Mouse (Mus musculus): ENCODE measurements around the gene Drd4. TPM values are rescaled to one million over a fixed set of nuclear protein-coding genes. Genes with fewer than 3 reads are reported as not detected.

Drd4 gene
- polyA plus RNA-seq, 1 experiment from 2014 or later = not detected

GRCm38 (mm10) chr7:141293852-141294471 is 2.2 kb downstream of the Drd4 start:
- no peak overlapping the region for H3K27ac ChIP-seq
- DNase-seq = no peak
- peaks cover 29% of the 10 kb centered on the region for H3K4me1 ChIP-seq (replicated peaks)
- H3K9me3 ChIP-seq (replicated peaks) = no peaks in the 10 kb centered on the region
- H3K36me3 ChIP-seq = peaks cover 12% of the 10 kb centered on the region
- 3% methylated on average over 53 of the region's 53 CpGs for WGBS (ENCODE audit: insufficient replicate concordance)
- no peak for ATAC-seq (ENCODE audit: low read depth)
- H3K27me3 ChIP-seq = peaks cover 73% of the 10 kb centered on the region
- peak overlapping the region; percentile 48 for H3K4me2 ChIP-seq
- peak overlapping the region; percentile 40 for H3K4me3 ChIP-seq (replicated peaks)
- 0 out of 2 replicates have a peak overlapping the region, but pooled peaks have one; percentile 27 for H3K9ac ChIP-seq

- Histone ChIP-seq H3K36me3 (peaks cover 12% of the 10 kb centered on the region), H3K4me1 (replicated peaks) (peaks cover 29% of the 10 kb centered on the region), H3K27me3 (peaks cover 71% of the 10 kb centered on the region), H3K27ac (no peak overlapping the region), H3K4me2 (peak overlapping the region; percentile 48), H3K9ac (no peak overlapping the region), H3K9me3 (replicated peaks) (no peaks in the 10 kb centered on the region), H3K4me3 (replicated peaks) (peak overlapping the region; percentile 40)
- DNase-seq (no peak), ATAC-seq (ENCODE audit: low read depth) (no peak)
- WGBS (ENCODE audit: insufficient replicate concordance) = 8% methylated on average over 22 of the region's 22 CpGs
These were observed 2.7 kb downstream of the Drd4 start for GRCm38 (mm10) chr7:141294479-141294878.

- Histone ChIP-seq H3K9ac (no peak overlapping the region), H3K36me3 (peaks cover 44% of the 10 kb centered on the region), H3K27me3 (peaks cover 35% of the 10 kb centered on the region), H3K4me1 (replicated peaks) (peaks cover 26% of the 10 kb centered on the region), H3K4me2 (no peak overlapping the region), H3K9me3 (replicated peaks) (no peaks in the 10 kb centered on the region), H3K27ac (no peak overlapping the region), H3K4me3 (replicated peaks) (no peak overlapping the region)
- 41% methylated on average over 3 of the region's 3 CpGs for WGBS (ENCODE audit: insufficient replicate concordance)
- peak; percentile 70 for ATAC-seq (ENCODE audit: low read depth)
- DNase-seq = no peak
These were observed 6.3 kb downstream of the Drd4 start for GRCm38 (mm10) chr7:141297926-141298650.

GRCm38 (mm10) chr7:141299175-141299574 is 7.4 kb downstream of the Drd4 start:
- Histone ChIP-seq H3K4me3 (replicated peaks) (no peak overlapping the region), H3K27me3 (peaks cover 24% of the 10 kb centered on the region), H3K27ac (no peak overlapping the region), H3K4me1 (replicated peaks) (peaks cover 18% of the 10 kb centered on the region), H3K9me3 (replicated peaks) (no peaks in the 10 kb centered on the region), H3K9ac (no peak overlapping the region), H3K4me2 (no peak overlapping the region), H3K36me3 (peaks cover 55% of the 10 kb centered on the region)
- DNase-seq (no peak), ATAC-seq (ENCODE audit: low read depth) (no peak)
- 86% methylated on average over 8 of the region's 8 CpGs for WGBS (ENCODE audit: insufficient replicate concordance)

- peaks cover 20% of the 10 kb centered on the region for H3K4me1 ChIP-seq (replicated peaks)
- H3K27me3 ChIP-seq = peaks cover 2% of the 10 kb centered on the region; the same call in 1 of the 2 replicates
- no peaks in the 10 kb centered on the region for H3K9me3 ChIP-seq (replicated peaks)
- no peak overlapping the region for H3K9ac ChIP-seq
- no peak overlapping the region for H3K27ac ChIP-seq
- H3K4me2 ChIP-seq = no peak overlapping the region
- DNase-seq = no peak
- H3K4me3 ChIP-seq (replicated peaks) = no peak overlapping the region
- WGBS (ENCODE audit: insufficient replicate concordance) = 94% methylated on average over 9 of the region's 9 CpGs
- ATAC-seq (ENCODE audit: low read depth) = no peak
- H3K36me3 ChIP-seq = peaks cover 77% of the 10 kb centered on the region
These were observed 9.6 kb downstream of the Drd4 start for GRCm38 (mm10) chr7:141301386-141301785.

- Histone ChIP-seq H3K9ac (no peak overlapping the region), H3K27me3 (no peaks in the 10 kb centered on the region), H3K4me2 (no peak overlapping the region), H3K4me1 (replicated peaks) (peaks cover 14% of the 10 kb centered on the region), H3K36me3 (peaks cover 80% of the 10 kb centered on the region), H3K9me3 (replicated peaks) (no peaks in the 10 kb centered on the region), H3K4me3 (replicated peaks) (no peak overlapping the region), H3K27ac (no peak overlapping the region)
- no peak for DNase-seq
- ATAC-seq (ENCODE audit: low read depth) = no peak
- WGBS (ENCODE audit: insufficient replicate concordance) = 60% methylated on average over 1 of the region's 1 CpGs
These were observed 11.0 kb downstream of the Drd4 start for GRCm38 (mm10) chr7:141302702-141303268.

- no peak for DNase-seq
- 85% methylated on average over 4 of the region's 4 CpGs for WGBS (ENCODE audit: insufficient replicate concordance)
- H3K36me3 ChIP-seq = peaks cover 94% of the 10 kb centered on the region
These were observed 12.7 kb downstream of the Drd4 start for GRCm38 (mm10) chr7:141304537-141304936.

GRCm38 (mm10) chr7:141314416-141314815 is 22.6 kb downstream of the Drd4 start:
- Histone ChIP-seq H3K36me3 (peaks cover 99% of the 10 kb centered on the region), H3K9me3 (replicated peaks) (no peaks in the 10 kb centered on the region), H3K4me3 (replicated peaks) (no peak overlapping the region), H3K4me1 (replicated peaks) (no peaks in the 10 kb centered on the region; the same call in 1 of the 2 replicates), H3K4me2 (no peak overlapping the region), H3K27me3 (no peaks in the 10 kb centered on the region), H3K9ac (no peak overlapping the region), H3K27ac (no peak overlapping the region)
- no peak for ATAC-seq (ENCODE audit: low read depth)
- no peak for DNase-seq
- 72% methylated on average over 2 of the region's 2 CpGs for WGBS (ENCODE audit: insufficient replicate concordance)

More at GRCm38 (mm10) chr7:141304537-141304936, 12.7 kb downstream of the Drd4 start:
- Histone ChIP-seq H3K27me3 (no peaks in the 10 kb centered on the region), H3K9me3 (replicated peaks) (no peaks in the 10 kb centered on the region), H3K9ac (no peak overlapping the region), H3K4me3 (replicated peaks) (no peak overlapping the region), H3K4me1 (replicated peaks) (peaks cover 7% of the 10 kb centered on the region; the same call in 1 of the 2 replicates), H3K27ac (no peak overlapping the region), H3K4me2 (no peak overlapping the region)
- ATAC-seq (ENCODE audit: low read depth) = no peak

- Histone ChIP-seq H3K9me3 (replicated peaks) (no peaks in the 10 kb centered on the region), H3K4me3 (replicated peaks) (no peak overlapping the region), H3K4me2 (no peak overlapping the region), H3K27me3 (no peaks in the 10 kb centered on the region), H3K27ac (no peak overlapping the region), H3K36me3 (peaks cover 99% of the 10 kb centered on the region), H3K4me1 (replicated peaks) (no peaks in the 10 kb centered on the region; the same call in 1 of the 2 replicates), H3K9ac (no peak overlapping the region)
- 64% methylated on average over 8 of the region's 8 CpGs for WGBS (ENCODE audit: insufficient replicate concordance)
- ATAC-seq (ENCODE audit: low read depth) (no peak), DNase-seq (no peak)
These were observed 23.3 kb downstream of the Drd4 start for GRCm38 (mm10) chr7:141315076-141315475.

GRCm38 (mm10) chr7:141315974-141316373 is 24.2 kb downstream of the Drd4 start:
- DNase-seq = no peak
- H3K36me3 ChIP-seq = peaks cover 99% of the 10 kb centered on the region
- 71% methylated on average over 5 of the region's 5 CpGs for WGBS (ENCODE audit: insufficient replicate concordance)

GRCm38 (mm10) chr7:141317619-141318132 is 25.9 kb downstream of the Drd4 start:
- WGBS (ENCODE audit: insufficient replicate concordance) = 65% methylated on average over 1 of the region's 1 CpGs
- no peak overlapping the region for H3K27ac ChIP-seq
- H3K9me3 ChIP-seq (replicated peaks) = no peaks in the 10 kb centered on the region
- no peak overlapping the region for H3K4me3 ChIP-seq (replicated peaks)
- ATAC-seq (ENCODE audit: low read depth) (peak; percentile 45; the same call in 1 of the 2 replicates), DNase-seq (no peak)
- H3K36me3 ChIP-seq = peaks cover 99% of the 10 kb centered on the region
- no peak overlapping the region for H3K9ac ChIP-seq
- H3K4me1 ChIP-seq (replicated peaks) = no peaks in the 10 kb centered on the region; the same call in 1 of the 2 replicates
- no peak overlapping the region for H3K4me2 ChIP-seq
- no peaks in the 10 kb centered on the region for H3K27me3 ChIP-seq

More at GRCm38 (mm10) chr7:141315974-141316373, 24.2 kb downstream of the Drd4 start:
- Histone ChIP-seq H3K9me3 (replicated peaks) (no peaks in the 10 kb centered on the region), H3K4me3 (replicated peaks) (no peak overlapping the region), H3K27me3 (no peaks in the 10 kb centered on the region), H3K4me1 (replicated peaks) (no peaks in the 10 kb centered on the region; the same call in 1 of the 2 replicates), H3K4me2 (no peak overlapping the region), H3K9ac (no peak overlapping the region), H3K27ac (no peak overlapping the region)
- no peak for ATAC-seq (ENCODE audit: low read depth)

All from liver, embryonic 13.5 days (tissue).